Mouse (Mus musculus) central nervous system, embryonic 14 days (tissue): ENCODE results near the gene Gnaz. TPM values are rescaled to one million over a fixed set of nuclear protein-coding genes. Genes with fewer than 3 reads are reported as not detected.

Source experiments
- polyA plus RNA-seq: library from polyadenylated mRNA; depleted of rRNA; stranded (reverse); fragments of >200 nt; gene quantifications from 2 replicates; pipeline ENCODE4 v1.2.3, GENCODE M21; 2012; rRNA removed

Gene Gnaz
- polyA plus RNA-seq = 32.2 and 36.2 TPM in 2 replicates

DNA sequence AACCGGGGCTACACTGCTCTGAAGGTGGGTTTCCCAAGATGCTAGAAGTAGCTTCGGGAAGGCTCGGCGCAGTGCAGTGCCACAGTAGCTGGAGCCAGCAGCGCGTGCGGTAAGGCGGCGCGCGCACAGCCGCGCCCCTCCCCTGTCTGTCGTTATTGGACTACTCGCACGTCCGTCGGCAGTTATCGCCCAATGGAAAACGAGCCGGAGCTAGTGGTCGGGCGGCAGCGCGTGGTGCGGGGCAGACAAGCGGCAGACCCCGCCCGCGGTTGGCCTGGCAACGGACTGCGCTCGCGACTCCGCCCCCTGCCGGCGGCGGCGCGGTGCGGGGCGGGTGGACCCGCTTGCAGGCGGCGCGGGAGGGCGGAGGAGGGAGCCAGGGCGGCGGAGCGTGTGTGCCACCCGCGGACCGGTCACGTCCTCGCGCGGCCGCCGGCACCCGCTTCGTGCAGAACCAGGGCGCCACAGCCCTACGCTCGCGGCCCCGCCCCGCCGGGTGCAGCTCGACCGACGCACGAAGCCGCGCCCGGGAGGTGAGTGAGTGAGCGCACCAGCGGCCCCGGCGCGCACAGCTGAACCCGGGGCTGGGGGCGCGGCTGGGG, at the start of gene Gnaz:
Gene Gnaz, plus strand, starts transcription at position 328 of the 602 bp plus-strand sequence.

DNA sequence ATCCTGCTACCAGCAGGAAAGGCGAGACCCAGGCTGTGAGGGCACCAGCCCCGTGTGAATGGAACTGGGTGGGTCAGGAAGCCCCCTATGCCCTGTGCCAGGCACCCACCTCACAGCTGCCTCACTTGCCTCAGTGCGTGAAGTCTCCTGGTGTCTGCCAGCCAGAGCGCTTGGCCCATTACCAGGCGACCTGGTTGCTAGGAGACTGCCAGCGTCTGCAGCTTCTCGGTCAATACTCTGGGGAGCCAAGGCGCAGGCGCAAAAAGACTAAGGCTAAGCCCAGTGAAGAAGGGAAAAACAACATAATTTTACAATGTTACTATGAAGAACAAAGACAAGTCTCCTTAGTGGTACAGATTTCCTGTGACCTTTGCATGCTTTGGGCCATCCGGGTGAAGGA, 65.4 kb downstream of the Gnaz start, which contains the start of gene Rsph14:
Gene Rsph14, minus strand, starts transcription at position 192 of the 400 bp plus-strand sequence.

DNA sequence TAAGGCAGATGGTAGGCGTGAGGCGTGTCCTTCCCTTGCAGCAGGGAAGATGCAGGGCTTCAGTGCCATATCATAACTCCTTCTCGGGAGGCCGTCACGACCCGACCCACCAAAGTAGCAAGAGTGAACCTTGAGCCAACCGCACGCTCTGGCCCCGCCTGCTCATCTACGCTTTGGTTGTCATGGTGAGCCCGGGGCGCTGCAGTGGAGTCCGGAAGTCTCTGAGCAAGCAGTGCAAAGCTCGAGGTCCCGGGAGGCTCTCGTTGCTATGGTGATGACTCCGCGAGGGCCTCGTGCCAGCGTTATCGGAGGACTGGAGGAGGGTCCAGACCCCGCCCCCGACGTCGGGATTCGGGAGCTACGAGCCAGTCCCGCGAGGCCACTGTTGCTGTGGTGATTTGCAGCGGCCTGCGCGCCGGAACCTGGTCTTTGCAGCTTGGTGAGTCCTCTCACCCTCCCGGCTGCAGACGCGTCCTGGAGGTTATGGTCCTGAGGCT, 70.0 kb downstream of the Gnaz start, which contains the start of gene Rab36:
Gene Rab36, plus strand, starts transcription at position 176 of the 497 bp plus-strand sequence.

DNA sequence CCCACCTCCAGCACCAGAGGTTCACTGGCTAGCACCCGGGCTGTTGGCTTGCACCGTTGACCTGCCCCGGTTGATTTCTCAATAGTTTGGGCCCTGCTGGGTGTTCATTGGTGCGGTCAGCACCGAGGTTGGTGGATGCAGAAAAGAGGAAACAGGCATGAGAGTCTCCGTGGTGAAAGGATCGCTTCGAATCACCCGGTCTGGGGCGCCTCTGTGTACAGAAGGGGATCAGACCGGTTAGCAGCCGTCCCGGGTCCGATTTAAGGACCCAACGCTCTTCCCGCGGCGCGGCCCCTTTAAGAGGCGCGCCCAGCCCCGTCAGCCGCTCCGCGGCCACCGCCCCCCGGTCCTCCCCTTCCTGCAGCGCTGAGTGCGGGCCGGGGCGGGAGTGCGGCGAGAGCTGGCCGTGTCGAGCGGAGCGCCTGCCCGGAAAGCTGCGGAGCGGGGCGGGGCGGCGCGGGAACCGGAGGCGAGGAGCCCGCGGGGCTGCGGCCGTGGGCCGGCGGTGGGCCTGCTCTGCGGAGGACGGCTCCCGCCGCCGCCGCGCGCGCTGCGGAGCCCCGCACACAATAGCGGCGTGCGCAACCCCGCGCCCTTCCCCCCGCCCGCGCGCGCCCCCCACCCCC, 93.4 kb downstream of the Gnaz start, which contains the start of gene Bcr:
Gene Bcr, plus strand, starts transcription at position 376 of the 626 bp plus-strand sequence.

Other genes starting within 250 kb of the Gnaz start
- gene Rsph14, start 65.4 kb downstream of the Gnaz start, polyA plus RNA-seq = 0.32 and 0.34 TPM in 2 replicates
- gene Rab36, start 69.9 kb downstream of the Gnaz start, polyA plus RNA-seq = 22.9 and 25.3 TPM in 2 replicates
- gene Bcr, start 93.4 kb downstream of the Gnaz start, polyA plus RNA-seq = 46.4 and 48.9 TPM in 2 replicates
- gene Specc1l, start 244.9 kb downstream of the Gnaz start, polyA plus RNA-seq = 35.5 and 38.1 TPM in 2 replicates